Mouse (Mus musculus) cerebellum, adult 9-11 months (tissue): ENCODE measurements around the gene Mrpl20.
A peak's percentile ranks its signal among the peaks of the same experiment; 100 is the strongest.

Experiments
- DNase-seq: peaks from one replicate; pipeline ENCODE4 v3.0.0; 2022

The Mrpl20 gene

GRCm38 (mm10) chr4:155833234-155833633, 30.6 kb downstream of the Mrpl20 start:
- DNase-seq = peak; percentile 32

- peak; percentile 69 for DNase-seq
Observed at GRCm38 (mm10) chr4:155833836-155834235, 31.2 kb downstream of the Mrpl20 start.

- no peak for DNase-seq
Observed at GRCm38 (mm10) chr4:155837404-155838010, 34.8 kb downstream of the Mrpl20 start.

DNA sequence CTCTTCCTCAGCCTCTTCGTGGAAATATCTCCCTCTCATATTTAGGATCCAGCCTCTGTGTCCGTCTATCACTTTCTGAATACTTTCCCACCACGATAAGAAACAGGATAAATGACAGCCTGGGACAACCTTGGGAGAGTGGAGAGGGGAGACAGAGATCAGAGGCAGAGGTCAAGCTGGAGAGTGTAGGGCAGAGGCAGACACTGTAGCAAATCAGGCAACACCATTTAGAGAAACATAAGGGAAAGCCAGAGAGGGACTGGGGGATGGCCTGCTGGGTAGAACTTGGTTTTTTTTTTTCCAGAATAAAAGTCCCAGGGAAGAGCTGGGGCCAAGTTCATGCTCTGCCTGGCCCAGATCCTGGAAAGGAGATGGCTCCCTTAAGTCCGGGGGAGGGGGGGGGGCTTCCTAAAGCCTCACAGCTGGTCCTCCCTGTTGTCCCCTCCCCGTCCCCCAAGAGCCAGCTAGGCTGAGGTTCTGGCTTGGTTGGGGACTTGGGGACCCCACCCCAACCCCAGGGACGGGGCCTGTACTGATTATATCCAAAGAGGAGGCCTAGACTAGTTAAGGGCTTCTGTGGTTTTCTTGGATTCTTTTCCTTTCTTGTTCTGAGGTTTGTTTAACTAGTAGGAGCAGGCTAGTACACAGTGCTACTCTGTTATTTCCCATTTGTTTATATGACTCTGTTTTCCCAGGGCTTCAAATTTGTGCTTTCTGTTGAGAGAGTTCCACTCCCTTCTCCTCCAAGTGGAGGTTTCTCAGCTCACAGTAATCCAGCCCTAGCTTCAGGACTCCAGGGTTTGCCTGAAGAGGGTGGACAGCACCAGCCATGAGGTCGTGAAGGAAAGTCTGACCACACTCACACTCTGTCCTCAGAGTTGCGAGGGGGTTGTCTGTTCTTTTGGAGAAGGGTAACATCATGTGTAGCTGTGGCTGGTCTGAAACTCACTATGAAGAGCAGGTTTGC, 35.8 kb downstream of the Mrpl20 start:
- DNase-seq = no peak

- peak; percentile 59 for DNase-seq
Observed at GRCm38 (mm10) chr4:155839483-155839910, 36.8 kb downstream of the Mrpl20 start, which contains the start of gene Mxra8. Gene Mxra8, plus strand, starts transcription at chr4:155839680.

- DNase-seq = peak; percentile 60
Observed at GRCm38 (mm10) chr4:155840076-155841002, 37.7 kb downstream of the Mrpl20 start.

DNA sequence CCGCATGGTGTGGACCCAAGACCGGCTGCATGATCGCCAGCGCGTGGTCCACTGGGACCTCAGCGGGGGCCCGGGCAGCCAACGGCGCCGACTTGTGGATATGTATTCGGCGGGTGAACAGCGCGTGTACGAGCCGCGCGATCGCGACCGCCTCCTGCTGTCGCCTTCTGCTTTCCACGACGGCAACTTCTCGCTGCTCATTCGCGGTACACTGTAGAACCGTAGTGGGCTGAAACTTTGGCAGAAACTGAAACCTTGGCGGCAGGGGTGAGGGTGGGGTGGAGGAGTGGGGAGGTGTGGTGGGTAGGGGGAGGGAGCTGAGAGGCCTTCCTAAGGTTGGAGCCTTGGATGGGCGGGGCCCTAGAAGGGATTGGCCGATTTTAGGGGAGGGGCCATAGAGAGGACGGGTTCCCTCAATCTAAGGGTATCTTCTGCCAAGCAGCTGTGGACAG, 38.4 kb downstream of the Mrpl20 start:
- peak; percentile 61 for DNase-seq

DNA sequence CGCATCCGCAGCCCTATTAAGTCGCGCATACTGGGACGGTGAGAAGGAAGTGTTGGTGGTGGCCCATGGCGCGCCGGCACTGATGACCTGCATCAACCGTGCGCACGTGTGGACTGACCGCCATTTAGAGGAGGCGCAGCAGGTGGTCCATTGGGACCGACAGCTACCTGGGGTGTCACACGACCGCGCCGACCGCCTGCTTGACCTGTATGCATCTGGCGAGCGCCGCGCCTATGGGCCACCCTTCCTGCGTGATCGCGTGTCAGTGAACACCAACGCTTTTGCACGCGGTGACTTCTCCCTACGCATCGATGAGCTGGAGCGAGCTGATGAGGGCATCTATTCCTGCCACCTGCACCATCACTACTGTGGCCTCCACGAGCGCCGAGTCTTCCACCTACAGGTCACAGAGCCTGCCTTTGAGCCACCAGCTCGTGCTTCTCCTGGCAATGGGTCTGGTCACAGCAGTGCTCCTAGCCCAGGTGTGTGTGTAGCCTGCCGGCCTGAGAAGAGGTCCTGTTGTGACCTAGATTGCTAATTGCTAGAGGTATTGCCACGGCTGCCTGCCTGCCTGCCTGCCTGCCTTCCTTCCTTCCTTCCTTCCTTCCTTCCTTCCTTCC, 39.1 kb downstream of the Mrpl20 start:
- peak; percentile 67 for DNase-seq

DNA sequence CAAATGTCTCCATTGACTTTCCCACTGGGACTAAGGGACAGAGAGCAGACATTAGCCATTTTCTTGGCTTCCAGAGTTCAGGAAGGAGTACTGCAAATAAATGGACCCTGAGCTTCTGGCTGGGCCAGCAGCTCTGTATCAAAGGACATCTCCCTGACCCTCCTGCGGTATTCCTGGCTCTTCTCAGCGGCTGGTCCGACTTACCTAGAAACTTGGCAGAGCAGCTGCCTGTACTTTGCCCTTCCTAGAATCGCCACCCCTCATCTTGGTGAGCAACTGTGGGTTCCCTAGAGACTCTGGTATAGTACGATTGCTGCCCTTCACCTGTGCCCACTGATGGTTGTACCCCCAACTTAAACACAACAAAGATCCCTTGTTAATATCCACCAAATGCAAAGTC, 40.6 kb downstream of the Mrpl20 start:
- DNase-seq = no peak

DNA sequence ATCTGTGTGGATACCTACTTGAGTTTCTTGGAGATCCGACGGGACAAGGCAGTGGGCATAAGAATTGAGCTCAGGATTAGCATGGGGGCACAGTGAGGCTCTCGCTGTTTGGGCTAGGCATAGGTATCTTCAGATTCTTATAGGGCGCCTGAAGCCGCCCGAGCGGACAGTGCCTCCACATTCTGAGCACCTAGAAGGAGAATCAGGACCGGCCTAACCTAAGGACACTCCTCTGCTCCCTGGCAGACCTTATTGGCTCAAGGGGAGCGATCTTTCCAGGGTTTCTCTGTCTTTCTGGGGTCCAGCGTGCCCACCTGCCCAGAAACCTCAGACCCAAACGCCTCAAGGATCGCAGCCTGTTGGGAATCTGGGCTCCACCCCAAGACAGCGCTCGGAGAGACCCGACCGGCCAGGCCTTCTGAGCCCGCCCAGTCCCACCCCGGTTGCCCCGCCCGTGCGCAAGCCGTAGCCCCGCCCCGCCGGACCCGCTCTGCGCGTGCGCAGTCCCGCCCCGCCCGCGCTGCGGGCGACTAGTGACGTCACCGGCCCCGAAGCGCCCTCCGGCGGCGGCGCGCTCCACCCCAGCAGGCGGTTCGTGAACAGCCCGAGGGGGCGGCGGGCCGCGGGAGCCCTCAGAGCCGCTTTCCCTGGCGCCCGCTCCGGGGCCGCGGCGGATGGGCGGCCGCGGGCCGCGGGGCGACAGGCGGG, 44.3 kb downstream of the Mrpl20 start, which contains the start of gene Dvl1:
Dvl1 (plus strand) TSS at position 532 of the 708 bp plus-strand sequence.
- peak; percentile 91 for DNase-seq

GRCm38 (mm10) chr4:155847591-155848352, 45.1 kb downstream of the Mrpl20 start:
- peak; percentile 77 for DNase-seq

- peak; percentile 50 for DNase-seq
Observed at GRCm38 (mm10) chr4:155848434-155849095, 45.9 kb downstream of the Mrpl20 start.

DNA sequence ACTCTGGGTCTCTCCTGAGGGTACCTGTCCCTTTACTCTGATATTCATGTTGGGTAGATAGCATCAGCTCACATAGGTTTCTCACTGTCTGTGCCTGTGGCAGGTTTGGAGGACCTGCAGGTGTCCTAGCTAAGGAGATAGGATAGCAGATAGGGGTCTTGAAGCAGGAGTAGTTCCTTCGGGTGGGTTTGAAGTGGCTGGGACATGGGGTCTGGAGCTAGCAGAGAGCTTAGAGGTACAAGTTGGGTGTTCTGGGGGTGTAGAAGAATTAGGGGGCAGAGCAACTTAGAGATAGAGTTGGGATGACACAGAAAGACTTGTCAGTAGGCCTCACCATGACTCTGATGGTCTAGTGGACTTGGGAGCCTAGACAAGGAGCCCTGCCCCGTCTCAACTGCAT, 46.7 kb downstream of the Mrpl20 start:
- no peak for DNase-seq

- peak; percentile 28 for DNase-seq
Observed at GRCm38 (mm10) chr4:155849792-155850451, 47.2 kb downstream of the Mrpl20 start.

DNA sequence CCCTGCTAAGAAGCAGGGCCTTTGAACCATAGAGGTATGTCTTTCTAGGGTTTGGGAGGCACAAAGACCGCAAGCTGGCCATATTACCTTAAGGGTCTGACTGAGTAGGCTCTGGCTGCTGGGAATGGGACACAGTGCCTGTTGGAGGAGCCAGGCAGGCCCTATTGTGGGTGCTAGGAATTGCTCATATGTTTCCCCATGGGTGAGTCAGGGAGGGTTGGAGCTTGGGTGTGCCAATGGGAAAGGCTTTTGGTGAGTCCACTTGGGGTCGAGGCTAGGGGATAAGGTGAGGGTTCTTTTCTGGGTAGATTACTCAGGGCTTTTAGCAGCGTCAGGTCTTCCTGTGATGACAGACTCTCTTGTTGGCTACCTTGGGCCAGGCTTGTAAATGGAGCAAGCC, 48.7 kb downstream of the Mrpl20 start:
- peak; percentile 21 for DNase-seq

- peak; percentile 76 for DNase-seq
Observed at GRCm38 (mm10) chr4:155851951-155852411, 49.3 kb downstream of the Mrpl20 start.

- DNase-seq = no peak
Observed at GRCm38 (mm10) chr4:155853421-155853820, 50.7 kb downstream of the Mrpl20 start.

GRCm38 (mm10) chr4:155854991-155855390, 52.3 kb downstream of the Mrpl20 start:
- peak; percentile 34 for DNase-seq

- peak; percentile 61 for DNase-seq
Observed at GRCm38 (mm10) chr4:155856071-155856470, 53.4 kb downstream of the Mrpl20 start.
